Mouse (Mus musculus): ENCODE results near the gene Rflnb. TPM values are rescaled to one million over a fixed set of nuclear protein-coding genes. Genes with fewer than 3 reads are reported as not detected.

The Rflnb gene
- polyA plus RNA-seq, 1 experiment from 2014 or later: 10.3 TPM

DNA sequence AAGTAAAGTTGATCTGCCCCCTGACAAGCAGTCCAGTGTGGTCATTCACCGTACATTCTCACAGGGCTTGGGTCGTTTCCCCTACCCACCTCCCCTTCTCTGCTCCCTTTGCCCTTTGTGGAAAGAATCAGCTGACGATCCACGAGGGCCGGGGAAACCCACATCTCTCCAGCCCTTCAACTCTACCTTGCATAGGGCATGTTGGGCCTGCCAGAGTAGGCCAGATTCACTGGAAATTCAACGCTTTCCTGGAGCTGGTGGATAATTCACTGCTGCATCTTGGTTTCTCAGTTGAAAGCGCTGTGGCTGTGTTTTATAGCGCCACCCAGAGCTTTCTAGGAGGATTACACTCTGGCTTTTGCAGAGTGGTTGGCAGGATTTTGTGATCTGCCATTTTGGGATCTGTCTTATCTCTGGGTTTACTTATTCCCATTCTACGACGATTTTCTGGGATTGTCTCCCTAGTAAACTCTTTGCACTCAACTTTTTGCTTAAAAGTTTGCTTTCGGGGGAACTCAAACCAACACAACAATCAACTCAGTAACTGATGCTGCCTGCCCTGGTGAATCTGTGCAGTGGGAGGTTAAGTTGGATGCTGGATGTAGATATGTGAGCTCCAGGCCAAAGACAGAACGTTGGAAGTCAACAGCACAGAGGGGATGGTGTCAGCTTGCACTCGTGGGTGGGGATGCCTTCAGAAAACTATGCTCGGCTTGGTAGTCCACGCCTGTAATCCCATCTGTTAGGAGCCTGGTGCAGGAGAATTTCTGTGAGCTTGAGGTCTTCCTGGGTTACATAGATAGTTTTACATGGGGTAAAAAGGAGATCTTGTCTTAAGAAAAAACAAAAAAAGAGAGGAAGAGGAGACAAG lies 36.4 kb downstream of the Rflnb start:
- Histone ChIP-seq H3K27me3 (replicated peaks) (no peaks in the 10 kb centered on the region), H3K9me3 (replicated peaks) (no peaks in the 10 kb centered on the region), H3K27ac (ENCODE audit: poor library complexity, severe bottlenecking) (no peak overlapping the region), H3K4me1 (replicated peaks) (no peaks in the 10 kb centered on the region), H3K4me3 (no peak overlapping the region), H3K4me2 (no peak overlapping the region), H3K36me3 (no peaks in the 10 kb centered on the region), H3K9ac (no peak overlapping the region)
- no peak for ATAC-seq (ENCODE audit: insufficient number of reproducible peaks, low FRiP score)
- 72% methylated on average over 15 of the region's 15 CpGs for WGBS

GRCm38 (mm10) chr11:75985948-75986347 lies 41.6 kb downstream of the Rflnb start:
- H3K4me1 ChIP-seq (replicated peaks): no peaks in the 10 kb centered on the region
- H3K27me3 ChIP-seq (replicated peaks): no peaks in the 10 kb centered on the region
- no peak overlapping the region for H3K27ac ChIP-seq (ENCODE audit: poor library complexity, severe bottlenecking)
- no peak overlapping the region for H3K9ac ChIP-seq
- no peak for ATAC-seq (ENCODE audit: insufficient number of reproducible peaks, low FRiP score)
- H3K36me3 ChIP-seq: no peaks in the 10 kb centered on the region
- WGBS: 66% methylated on average over 7 of the region's 7 CpGs
- no peak overlapping the region for H3K4me2 ChIP-seq
- no peaks in the 10 kb centered on the region for H3K9me3 ChIP-seq (replicated peaks)
- no peak overlapping the region for H3K4me3 ChIP-seq

DNA sequence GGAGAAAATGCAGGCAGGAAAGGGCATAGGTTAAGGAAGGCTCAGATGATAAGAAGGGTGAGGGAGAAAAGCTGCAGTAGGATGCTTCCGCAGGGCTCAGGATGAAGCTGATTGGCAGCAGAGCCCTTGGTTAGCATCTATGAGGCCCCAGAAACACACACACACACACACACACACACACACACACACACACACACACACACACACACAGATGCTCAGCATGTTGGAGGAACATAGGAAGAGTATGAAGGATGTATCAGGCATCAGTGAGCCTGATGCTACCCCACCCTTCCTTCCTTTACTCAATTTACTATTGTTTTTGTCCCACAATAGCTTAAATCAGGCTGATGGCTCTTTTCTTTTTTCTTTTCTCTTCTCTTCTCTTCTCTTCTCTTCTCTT lies 43.0 kb downstream of the Rflnb start:
- 25% methylated on average over 1 of the region's 1 CpGs for WGBS
- H3K27ac ChIP-seq (ENCODE audit: poor library complexity, severe bottlenecking): no peak overlapping the region
- H3K4me2 ChIP-seq: no peak overlapping the region
- H3K9me3 ChIP-seq (replicated peaks): no peaks in the 10 kb centered on the region
- no peaks in the 10 kb centered on the region for H3K36me3 ChIP-seq
- H3K4me1 ChIP-seq (replicated peaks): no peaks in the 10 kb centered on the region
- no peak overlapping the region for H3K9ac ChIP-seq
- no peaks in the 10 kb centered on the region for H3K27me3 ChIP-seq (replicated peaks)
- H3K4me3 ChIP-seq: no peak overlapping the region
- ATAC-seq (ENCODE audit: insufficient number of reproducible peaks, low FRiP score): no peak

DNA sequence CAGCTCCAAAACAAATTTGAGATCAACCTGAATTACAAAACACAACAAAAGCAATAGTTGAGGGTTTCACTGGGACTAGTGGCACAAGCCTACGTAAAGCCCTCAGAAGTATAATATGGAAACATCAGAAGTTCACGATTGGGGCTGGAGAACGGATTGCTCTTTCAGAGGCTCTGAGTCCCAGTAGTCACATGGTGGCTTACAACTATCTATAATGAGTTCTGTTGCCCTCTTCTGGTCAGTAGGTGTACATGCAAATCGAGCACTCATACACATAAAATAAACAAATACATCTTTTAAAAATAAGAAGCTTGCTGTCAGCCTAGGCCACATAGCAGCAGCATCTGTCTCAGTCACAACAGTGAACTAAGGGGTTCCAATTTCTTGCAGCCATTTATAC lies 44.4 kb downstream of the Rflnb start:
- H3K9me3 ChIP-seq (replicated peaks): no peaks in the 10 kb centered on the region
- no peaks in the 10 kb centered on the region for H3K4me1 ChIP-seq (replicated peaks)
- H3K27me3 ChIP-seq (replicated peaks): no peaks in the 10 kb centered on the region
- no peak overlapping the region for H3K4me3 ChIP-seq
- no peak overlapping the region for H3K9ac ChIP-seq
- H3K4me2 ChIP-seq: no peak overlapping the region
- H3K36me3 ChIP-seq: no peaks in the 10 kb centered on the region
- 65% methylated on average over 4 of the region's 4 CpGs for WGBS
- no peak overlapping the region for H3K27ac ChIP-seq (ENCODE audit: poor library complexity, severe bottlenecking)
- no peak for ATAC-seq (ENCODE audit: insufficient number of reproducible peaks, low FRiP score)

GRCm38 (mm10) chr11:75980413-75980812 lies 47.2 kb downstream of the Rflnb start:
- H3K4me2 ChIP-seq: no peak overlapping the region
- H3K9me3 ChIP-seq (replicated peaks): no peaks in the 10 kb centered on the region
- no peaks in the 10 kb centered on the region for H3K27me3 ChIP-seq (replicated peaks)
- H3K36me3 ChIP-seq: no peaks in the 10 kb centered on the region
- no peak overlapping the region for H3K27ac ChIP-seq (ENCODE audit: poor library complexity, severe bottlenecking)
- H3K4me3 ChIP-seq: no peak overlapping the region
- no peak for ATAC-seq (ENCODE audit: insufficient number of reproducible peaks, low FRiP score)
- no peak overlapping the region for H3K9ac ChIP-seq
- no peaks in the 10 kb centered on the region for H3K4me1 ChIP-seq (replicated peaks)
- 35% methylated on average over 2 of the region's 2 CpGs for WGBS

GRCm38 (mm10) chr11:75978051-75978450 lies 49.5 kb downstream of the Rflnb start:
- no peak for ATAC-seq (ENCODE audit: insufficient number of reproducible peaks, low FRiP score)

GRCm38 (mm10) chr11:75976748-75977147 lies 50.8 kb downstream of the Rflnb start:
- Histone ChIP-seq H3K9ac (no peak overlapping the region), H3K9me3 (replicated peaks) (peaks cover 7% of the 10 kb centered on the region), H3K27ac (ENCODE audit: poor library complexity, severe bottlenecking) (no peak overlapping the region), H3K4me1 (replicated peaks) (peaks cover 9% of the 10 kb centered on the region), H3K27me3 (replicated peaks) (no peaks in the 10 kb centered on the region), H3K36me3 (no peaks in the 10 kb centered on the region), H3K4me2 (no peak overlapping the region), H3K4me3 (no peak overlapping the region)
- 52% methylated on average over 8 of the region's 8 CpGs for WGBS
- no peak for ATAC-seq (ENCODE audit: insufficient number of reproducible peaks, low FRiP score)

More at GRCm38 (mm10) chr11:75978051-75978450, 49.5 kb downstream of the Rflnb start:
- Histone ChIP-seq H3K4me3 (no peak overlapping the region), H3K4me2 (no peak overlapping the region), H3K9ac (no peak overlapping the region), H3K9me3 (replicated peaks) (peaks cover 7% of the 10 kb centered on the region), H3K36me3 (no peaks in the 10 kb centered on the region), H3K4me1 (replicated peaks) (peaks cover 6% of the 10 kb centered on the region), H3K27ac (ENCODE audit: poor library complexity, severe bottlenecking) (no peak overlapping the region), H3K27me3 (replicated peaks) (no peaks in the 10 kb centered on the region)
- 69% methylated on average over 6 of the region's 6 CpGs for WGBS

DNA sequence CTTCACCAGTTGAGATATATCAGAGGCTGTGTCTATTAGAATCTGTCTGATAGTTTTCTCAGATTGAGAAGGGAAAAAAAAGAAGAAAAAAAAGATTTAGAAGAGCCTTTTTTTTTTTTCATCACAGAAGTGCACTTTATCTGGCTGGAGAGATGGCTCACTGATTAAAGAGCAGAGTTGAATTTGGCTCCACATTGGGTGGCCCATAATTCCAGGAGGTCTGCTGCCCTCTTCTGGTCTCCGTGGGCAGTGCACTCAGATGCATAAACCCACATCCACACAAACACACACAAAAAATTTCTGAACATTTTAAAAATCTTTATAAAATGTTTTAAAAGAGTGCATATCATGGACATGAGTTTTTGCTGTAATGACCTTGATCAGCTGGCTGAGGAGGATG lies 53.6 kb downstream of the Rflnb start:
- Histone ChIP-seq H3K4me3 (no peak overlapping the region), H3K36me3 (no peaks in the 10 kb centered on the region), H3K9me3 (replicated peaks) (peaks cover 7% of the 10 kb centered on the region), H3K27ac (ENCODE audit: poor library complexity, severe bottlenecking) (no peak overlapping the region), H3K27me3 (replicated peaks) (peaks cover 6% of the 10 kb centered on the region; the same call in 1 of the 2 replicates), H3K4me2 (no peak overlapping the region), H3K9ac (no peak overlapping the region), H3K4me1 (replicated peaks) (peaks cover 9% of the 10 kb centered on the region)
- no peak for ATAC-seq (ENCODE audit: insufficient number of reproducible peaks, low FRiP score)
- 83% methylated on average over 1 of the region's 1 CpGs for WGBS

GRCm38 (mm10) chr11:75972916-75973567 lies 54.5 kb downstream of the Rflnb start:
- H3K4me3 ChIP-seq: no peak overlapping the region
- H3K4me1 ChIP-seq (replicated peaks): peaks cover 9% of the 10 kb centered on the region
- no peaks in the 10 kb centered on the region for H3K36me3 ChIP-seq
- H3K9me3 ChIP-seq (replicated peaks): peaks cover 7% of the 10 kb centered on the region
- ATAC-seq (ENCODE audit: insufficient number of reproducible peaks, low FRiP score): no peak
- no peak overlapping the region for H3K4me2 ChIP-seq
- H3K27me3 ChIP-seq (replicated peaks): peaks cover 13% of the 10 kb centered on the region; the same call in 1 of the 2 replicates
- no peak overlapping the region for H3K9ac ChIP-seq
- H3K27ac ChIP-seq (ENCODE audit: poor library complexity, severe bottlenecking): no peak overlapping the region
- 23% methylated on average over 7 of the region's 7 CpGs for WGBS

GRCm38 (mm10) chr11:75972188-75972587 lies 55.4 kb downstream of the Rflnb start:
- Histone ChIP-seq H3K36me3 (no peaks in the 10 kb centered on the region), H3K4me1 (replicated peaks) (peaks cover 12% of the 10 kb centered on the region), H3K4me2 (no peak overlapping the region), H3K27me3 (replicated peaks) (peaks cover 18% of the 10 kb centered on the region), H3K9ac (no peak overlapping the region), H3K4me3 (no peak overlapping the region), H3K9me3 (replicated peaks) (peaks cover 7% of the 10 kb centered on the region), H3K27ac (ENCODE audit: poor library complexity, severe bottlenecking) (no peak overlapping the region)
- 88% methylated on average over 3 of the region's 3 CpGs for WGBS
- ATAC-seq (ENCODE audit: insufficient number of reproducible peaks, low FRiP score): no peak

GRCm38 (mm10) chr11:75970629-75971028 lies 57.0 kb downstream of the Rflnb start:
- no peak overlapping the region for H3K9ac ChIP-seq
- H3K4me3 ChIP-seq: no peak overlapping the region
- H3K36me3 ChIP-seq: no peaks in the 10 kb centered on the region
- no peak for ATAC-seq (ENCODE audit: insufficient number of reproducible peaks, low FRiP score)
- H3K4me2 ChIP-seq: no peak overlapping the region
- no peak overlapping the region for H3K27ac ChIP-seq (ENCODE audit: poor library complexity, severe bottlenecking)
- H3K27me3 ChIP-seq (replicated peaks): peaks cover 22% of the 10 kb centered on the region
- H3K9me3 ChIP-seq (replicated peaks): peaks cover 7% of the 10 kb centered on the region
- WGBS: 29% methylated on average over 3 of the region's 3 CpGs
- peaks cover 21% of the 10 kb centered on the region for H3K4me1 ChIP-seq (replicated peaks)
